Mouse (Mus musculus) cerebellum, postnatal 14 days (tissue): Measurements from ENCODE around the gene 2210016L21Rik.
A peak's percentile ranks its signal among the peaks of the same experiment; 100 is the strongest.
"Not testable (repeated sequence)": the region's sequence is repeated elsewhere in the genome, so short reads cannot be mapped to it uniquely, and the experiment has no call there.

Experiments
- DNase-seq, 2 experiments: peaks; one replicate each; pipeline ENCODE4 v3.0.0; 2021; ENCODE audit warnings: mixed read lengths in 2 of 2

Gene 2210016L21Rik

DNA sequence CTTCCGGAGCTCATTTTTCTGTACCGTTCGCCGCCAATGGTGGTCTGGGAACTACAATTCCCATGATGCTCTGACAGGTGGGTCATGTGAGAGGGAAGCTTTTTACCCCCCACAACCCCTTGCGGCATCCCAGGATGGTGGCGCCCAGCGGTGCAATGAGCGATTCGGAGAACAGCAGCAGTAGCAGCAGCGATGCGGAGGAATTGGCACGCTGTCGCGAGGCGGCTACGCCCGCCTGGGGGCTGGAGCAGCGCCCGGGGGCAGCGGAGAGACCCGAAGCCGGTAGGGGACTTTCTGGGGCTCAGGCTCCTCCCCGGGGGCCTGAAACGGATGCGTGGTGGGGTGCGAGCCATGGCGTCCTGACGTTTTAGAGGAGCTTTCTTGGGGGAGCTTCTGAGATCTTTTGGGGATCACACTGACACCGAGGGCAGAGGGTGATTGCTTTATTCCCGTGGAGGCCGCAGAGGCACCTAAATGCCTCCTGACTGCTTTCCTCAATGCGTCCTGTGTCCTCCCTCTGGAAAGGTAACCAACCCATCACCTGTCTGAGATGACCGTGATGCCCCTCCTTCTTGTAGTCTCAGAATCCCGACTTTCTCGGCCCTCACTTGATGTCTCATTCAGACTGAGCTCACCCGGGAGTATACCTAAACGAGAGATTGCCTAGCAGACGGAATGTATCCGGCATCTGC, at the start of gene 2210016L21Rik:
TSS of gene 2210016L21Rik (plus strand) at position 85 of the 692 bp plus-strand sequence.
- peak; percentile 89 to 91 for DNase-seq

DNA sequence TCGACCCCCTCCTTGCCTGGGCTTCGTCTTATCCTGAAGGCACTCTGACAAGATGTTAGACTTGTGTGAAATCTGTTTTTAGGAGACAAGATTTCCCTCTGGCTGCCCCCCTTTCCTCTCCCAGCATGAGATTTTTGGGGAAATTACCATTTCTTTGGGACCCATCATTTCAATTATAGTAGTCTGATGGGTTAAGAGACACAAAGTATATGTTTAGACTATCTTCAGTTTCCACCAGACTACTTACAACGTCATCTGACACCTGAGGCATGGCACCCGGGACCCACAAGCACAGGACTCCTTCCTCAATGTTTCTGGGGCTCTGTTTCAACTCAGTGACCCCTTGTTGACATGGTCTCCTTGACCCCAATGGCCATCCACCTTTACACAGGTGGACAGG, 46.4 kb upstream of the 2210016L21Rik start:
- no peak for DNase-seq

DNA sequence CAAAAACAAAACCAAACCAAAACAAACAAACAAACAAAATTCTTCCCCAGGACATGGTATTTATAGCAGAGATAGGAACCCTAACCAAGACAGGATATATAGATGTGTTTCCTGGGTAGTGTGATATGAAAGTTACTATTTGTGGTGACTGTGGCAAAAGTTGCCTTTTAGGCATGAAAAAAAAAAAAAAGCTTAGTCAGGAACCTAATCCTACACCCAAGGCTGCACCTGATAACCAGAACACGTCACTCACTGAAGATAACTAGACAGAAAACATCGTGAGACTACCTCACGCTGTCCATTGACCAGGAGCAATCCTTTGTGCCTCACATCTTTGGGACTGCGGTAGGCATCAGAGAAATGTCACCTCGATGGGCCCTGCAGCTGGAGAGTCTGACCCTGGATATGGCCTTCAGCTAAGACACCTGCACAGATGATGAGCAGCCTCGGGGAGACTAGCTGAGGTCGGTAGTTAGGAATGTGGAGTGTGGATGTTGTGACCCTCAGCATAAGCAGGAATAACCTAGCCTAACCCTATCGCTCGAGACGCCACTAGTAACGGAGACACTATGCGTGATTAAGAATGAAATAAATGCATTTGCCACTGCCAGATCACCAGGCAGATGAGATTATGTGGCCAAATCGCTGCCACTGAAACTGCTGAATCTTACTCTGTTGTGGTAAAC, 45.1 kb upstream of the 2210016L21Rik start, which contains the start of gene Oasl2:
TSS of gene Oasl2 (plus strand) at position 249 of the 686 bp plus-strand sequence.
- no peak for DNase-seq

DNA sequence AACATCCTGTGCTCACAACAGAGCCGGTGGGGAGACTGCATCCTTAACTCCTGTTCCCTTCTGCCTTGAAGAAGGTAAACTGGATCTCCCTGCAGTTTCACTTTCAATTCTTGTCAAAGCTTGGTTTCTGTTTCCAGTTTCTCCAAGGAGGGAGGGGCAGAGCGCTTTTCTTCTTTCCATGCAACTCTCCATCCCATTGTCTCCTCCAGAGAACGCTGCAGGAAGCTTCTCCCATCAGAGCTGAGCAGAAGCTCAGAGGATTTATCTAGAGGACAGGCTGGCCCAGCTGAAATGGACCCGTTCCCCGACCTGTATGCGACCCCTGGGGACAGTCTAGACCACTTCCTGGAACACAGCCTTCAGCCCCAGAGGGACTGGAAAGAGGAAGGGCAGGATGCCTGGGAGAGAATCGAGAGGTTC, 44.6 kb upstream of the 2210016L21Rik start:
- DNase-seq = no peak

DNA sequence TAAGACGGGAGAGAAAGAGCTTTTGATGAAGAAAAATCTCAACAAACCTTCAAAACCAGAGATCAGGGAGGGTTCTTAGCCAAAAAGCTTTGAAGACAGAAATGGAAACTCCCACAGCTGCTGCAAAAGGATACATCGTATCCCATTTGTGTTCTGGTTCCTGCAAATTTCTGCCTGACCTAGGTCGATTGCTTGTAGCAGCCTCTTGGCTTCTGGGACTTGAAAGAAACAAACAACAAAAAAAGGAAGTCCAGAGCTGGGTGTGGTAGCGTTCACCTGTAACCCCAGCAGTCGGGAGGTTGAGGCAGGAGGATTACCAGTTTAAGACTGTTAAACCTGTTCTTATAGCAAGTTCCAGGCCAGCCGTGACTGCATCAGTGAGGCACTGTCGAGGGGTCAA, 43.1 kb upstream of the 2210016L21Rik start:
- DNase-seq = no peak

DNA sequence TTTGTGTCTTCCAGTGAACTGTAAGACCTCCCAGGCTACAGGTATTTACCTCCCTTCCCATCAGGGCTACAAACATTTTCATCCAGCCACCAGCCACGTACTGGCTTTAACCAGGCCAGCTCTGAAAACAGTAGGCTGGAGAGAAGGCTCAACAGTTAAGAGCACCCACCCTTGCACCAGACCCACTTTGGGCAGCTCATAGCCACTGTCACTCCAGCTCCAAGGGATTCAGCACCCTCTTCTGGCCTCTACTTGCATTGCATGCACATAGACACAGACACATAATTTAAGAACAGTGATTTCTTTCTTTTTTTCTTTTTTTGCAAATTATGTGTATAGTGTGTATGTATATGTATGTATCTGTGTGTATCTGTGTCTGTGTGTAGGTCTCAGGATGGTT, 39.5 kb upstream of the 2210016L21Rik start:
- peak; percentile 68 to 82 for DNase-seq

DNA sequence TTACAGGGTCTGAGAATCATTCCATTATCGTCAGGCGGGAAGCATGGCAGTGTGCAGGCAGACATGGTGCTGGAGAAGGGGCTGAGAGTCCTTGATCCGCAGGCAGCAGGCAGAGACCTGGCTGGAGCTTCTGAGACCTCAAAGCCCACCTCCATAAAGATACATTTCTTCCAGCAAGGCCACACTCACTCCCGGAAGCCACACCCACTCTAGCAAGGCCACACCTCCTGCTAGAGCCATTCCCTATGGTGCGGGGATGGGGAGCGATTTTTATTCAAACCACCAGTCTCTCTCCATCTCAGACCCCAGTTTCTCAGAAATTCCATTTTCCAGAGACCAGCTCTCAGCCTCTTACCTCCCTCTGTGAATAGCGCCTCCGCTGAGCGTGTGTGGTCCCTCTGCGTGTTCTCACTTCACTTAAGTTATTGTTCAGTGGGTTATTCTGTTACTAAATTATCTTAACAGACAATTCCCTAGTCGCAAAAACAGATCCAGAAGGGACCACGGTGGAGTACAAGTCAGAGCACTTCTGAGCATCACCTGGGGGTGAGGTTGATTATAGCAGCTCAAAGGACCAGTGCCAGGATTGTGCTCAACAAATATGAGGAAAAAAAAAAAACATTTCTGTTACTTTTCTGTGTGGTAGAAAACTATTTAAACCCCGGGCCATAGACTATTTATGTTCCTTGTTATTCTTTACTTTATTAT, 33.2 kb upstream of the 2210016L21Rik start:
- DNase-seq = no peak

DNA sequence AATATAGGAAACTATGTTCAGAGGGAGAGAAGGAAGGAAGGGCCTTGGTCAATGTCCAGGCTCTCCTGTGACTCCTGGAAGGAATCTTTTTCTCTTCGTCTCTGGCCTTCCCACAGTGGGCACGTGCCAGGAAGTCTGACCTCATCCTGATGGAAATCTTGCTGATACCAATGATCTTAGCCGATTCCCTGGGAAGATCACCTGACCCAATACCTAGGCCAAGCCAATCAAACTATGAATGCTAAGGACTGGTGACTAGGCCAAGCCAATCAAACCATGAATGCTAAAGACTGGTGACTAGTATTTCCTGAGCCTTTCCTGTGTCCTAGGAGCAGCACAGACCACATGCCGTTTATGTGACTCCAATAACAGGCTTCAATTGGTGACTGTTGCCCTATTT, 28.3 kb upstream of the 2210016L21Rik start:
- no peak for DNase-seq

DNA sequence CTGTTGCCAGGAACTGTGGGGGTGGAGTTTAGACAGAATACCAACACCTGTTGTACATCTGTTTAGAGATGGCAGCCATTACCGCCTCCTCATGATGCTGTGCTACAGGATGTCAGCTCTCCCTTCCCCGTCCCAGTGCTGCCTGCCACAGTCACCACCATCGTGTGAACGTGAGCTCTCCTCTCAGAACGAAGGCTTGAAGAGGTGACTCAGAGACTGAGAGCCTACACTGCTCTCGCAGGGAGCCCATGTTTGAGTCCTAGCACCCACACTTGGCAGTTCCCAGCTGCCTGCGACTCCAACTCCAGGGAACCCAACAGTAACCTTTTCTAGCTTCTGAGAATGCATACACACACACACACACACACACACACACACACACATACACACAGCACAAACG, 27.1 kb upstream of the 2210016L21Rik start:
- DNase-seq = no peak

DNA sequence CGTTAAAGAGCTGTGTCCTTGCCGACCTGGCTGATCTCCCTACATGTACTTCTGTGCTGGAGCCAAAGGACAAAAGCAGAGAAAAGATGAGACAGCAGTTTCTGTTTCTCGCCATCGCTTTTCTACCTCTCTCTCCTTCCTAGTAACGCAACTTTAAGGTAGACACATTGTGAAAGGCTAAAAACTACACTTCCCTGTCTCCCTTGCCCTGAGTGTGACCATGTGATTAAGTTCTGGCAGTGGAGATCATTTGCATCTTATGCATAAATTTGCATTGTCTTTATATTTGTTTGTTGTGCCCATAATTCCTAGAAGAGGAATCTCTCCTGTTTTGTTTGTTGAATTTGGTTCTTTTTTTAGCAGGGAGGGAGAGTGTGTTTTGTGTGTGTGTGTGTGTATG, 26.1 kb upstream of the 2210016L21Rik start:
- DNase-seq = no peak

DNA sequence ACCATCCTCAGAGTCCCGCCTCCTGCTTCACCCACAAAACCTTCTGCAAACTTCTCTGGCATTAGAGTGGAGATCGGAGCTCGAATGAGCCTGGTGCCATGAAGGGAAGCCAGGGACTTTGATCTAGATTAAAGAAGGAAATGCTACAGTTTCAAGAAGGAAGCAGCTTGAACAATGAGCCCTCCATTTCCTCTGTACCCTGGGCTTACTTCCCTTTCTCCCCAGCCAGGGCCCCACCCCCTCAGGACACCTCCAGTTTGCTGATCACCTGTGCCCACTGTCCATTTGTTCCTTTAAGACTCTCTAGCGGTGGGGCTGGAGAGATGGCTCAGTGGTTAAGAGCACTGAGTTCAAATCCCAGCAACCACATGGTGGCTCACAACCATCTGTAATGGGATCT, 25.2 kb upstream of the 2210016L21Rik start:
- DNase-seq = no peak

DNA sequence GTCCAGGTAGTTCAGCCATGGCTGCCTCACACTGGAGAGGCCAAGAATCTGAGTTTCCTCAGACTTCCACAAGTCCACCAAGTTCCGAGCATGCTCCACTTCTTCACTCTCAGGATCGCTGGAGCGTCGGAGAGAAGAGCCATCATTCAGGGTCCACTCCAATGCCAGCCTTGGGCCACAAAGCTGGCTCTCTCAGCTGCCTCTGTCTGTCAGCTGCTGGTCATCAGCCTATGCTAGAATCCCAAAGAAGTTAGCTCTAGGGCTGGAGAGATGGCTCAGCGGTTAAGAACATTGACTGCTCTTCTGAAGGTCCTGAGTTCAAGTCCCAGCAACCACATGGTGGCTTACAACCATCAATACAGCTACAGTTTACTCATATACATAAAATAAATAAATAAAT, 24.6 kb upstream of the 2210016L21Rik start:
- not testable (repeated sequence) for DNase-seq

DNA sequence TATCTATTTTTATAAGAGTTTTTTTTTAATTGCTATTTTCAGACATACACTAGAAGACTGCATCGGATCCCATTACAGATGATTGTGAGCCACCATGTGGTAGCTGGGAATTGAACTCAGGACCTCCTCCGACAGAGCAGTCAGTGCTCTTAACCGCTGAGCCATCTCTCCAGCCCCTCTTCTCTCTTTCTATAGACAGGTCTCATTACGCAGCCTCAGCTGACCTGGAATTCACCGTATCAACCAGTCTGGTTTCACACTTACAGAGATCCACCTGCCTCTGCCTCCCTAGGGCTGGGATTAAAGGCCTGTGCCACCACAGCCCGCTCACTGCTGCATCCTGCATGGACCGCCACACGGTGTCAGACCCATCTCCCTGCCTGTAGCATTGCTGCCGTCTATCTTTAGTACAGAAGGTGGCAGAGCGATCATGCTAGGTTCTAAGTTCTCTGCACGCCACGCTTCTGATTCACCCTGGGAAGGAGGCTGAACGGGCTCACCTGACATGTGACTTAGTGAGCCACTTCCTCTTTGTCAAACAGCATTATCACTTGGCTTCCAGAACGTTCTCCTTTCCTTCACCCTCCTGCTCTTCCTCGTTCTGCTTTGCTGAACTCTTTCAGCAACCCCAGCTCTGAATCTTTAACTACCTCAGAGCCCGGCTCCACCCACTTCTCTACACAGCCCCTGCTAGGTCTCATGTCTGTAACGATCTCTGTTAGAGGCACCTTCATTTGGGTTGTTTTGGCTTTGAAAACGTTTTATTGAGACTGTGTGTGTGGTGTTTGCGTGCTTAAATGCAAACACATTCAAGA, 20.2 kb upstream of the 2210016L21Rik start:
- DNase-seq = no peak

DNA sequence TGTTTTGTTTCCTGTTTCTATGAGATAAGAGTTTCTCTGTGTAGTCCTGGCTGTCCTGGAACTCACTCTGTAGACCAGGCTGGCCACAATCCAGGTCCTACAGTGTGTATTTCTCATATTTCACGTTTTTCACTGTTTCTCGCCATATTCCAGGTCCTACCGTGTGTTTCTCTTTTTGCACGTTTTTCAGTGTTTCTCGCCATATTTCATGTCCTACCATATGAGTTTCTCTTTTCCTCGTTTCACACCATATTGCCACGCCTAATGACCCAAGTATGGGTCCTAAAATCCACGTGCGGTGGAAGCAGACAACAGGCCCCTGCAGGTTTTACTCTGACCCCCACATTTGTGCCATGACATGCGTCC, 19.6 kb upstream of the 2210016L21Rik start:
- DNase-seq = no peak

DNA sequence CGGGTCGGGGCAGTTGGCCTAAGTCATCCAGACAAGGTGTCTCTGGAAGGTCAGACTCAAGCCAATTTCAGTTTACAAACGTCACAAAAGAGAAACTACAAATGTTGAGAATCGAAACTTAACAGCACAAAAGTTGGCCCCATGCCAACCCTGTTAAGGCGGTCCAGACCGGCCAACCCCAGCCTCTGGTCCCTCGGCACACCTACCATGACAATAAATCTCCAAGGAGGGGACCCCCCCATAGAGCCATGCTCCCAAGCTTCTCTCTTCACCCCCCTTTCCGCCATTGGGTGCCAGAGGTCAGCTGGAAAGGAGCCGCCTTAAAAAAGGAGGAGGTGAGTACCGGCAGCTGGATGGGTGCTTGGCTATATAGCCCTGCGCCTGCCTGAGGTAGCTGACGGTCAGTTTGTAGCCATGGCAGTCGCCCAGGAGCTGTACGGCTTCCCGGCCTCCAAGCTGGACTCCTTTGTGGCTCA, 18.9 kb upstream of the 2210016L21Rik start, which contains the start of gene Oasl1:
TSS of gene Oasl1 (plus strand) at position 243 of the 476 bp plus-strand sequence.
- DNase-seq = peak; percentile 42 to 54

DNA sequence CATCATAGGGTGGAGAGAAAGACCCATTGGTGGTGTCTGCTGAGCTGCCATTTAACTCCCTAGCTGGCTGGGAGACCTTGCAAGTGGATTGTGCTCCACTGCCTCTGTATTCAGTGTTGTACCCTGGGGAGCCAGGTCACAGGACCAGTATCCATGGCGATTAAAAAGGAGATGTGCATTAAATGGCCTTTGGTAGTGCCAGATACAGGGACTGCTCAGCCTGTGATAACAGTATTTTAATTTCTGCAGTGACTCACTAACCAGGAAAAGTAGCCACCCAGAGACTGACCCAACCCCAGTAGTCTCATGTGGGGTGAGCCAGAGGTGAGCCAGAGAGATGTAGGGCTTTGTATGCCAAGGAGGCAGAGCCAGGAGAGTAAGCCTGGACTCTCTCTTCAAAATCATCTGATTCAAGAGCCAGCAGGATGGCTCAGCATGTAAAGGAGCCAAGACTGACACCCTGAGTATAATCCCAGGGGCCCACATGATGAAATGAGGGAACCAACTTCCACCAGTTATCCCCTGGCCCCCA, 15.7 kb upstream of the 2210016L21Rik start:
- DNase-seq = no peak

DNA sequence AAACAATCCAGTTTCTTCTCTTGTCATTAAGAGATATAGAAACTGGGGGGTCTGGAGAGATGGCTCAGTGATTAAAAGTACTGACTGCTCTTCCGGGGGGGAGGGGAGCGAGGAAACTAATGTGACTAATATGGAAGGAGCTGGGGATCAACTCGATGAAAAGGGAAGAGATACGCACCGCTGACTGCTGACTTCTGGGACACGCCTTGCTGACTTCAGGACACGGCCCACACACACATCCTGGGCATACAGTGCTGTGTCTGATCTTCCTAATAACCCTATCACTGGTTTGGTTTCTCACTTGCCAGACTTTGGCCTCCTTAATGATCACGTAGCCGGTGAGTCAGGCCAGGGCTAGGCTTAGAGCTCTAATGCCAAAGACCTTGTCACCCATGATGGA, 15.2 kb upstream of the 2210016L21Rik start:
- DNase-seq = no peak

DNA sequence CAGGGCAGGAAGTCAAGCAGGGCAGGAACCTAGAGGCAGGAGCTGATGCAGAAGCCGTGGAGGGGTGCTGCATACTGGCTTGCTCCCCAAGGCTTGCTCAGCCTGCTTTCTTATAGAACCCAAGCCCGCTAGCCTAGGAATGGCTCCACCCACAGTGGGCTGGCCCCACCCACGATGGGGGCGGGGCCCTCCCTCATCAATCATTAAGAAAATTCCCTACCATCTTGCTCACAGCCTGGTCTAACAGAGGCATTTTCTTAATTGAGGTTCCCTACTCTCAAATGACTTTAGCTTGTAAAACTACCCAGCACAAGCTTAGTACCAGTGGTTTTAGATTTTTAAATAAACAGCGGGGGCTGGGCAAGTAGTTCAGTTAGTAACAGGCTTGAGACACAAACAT, 10.3 kb upstream of the 2210016L21Rik start:
- DNase-seq = no peak

DNA sequence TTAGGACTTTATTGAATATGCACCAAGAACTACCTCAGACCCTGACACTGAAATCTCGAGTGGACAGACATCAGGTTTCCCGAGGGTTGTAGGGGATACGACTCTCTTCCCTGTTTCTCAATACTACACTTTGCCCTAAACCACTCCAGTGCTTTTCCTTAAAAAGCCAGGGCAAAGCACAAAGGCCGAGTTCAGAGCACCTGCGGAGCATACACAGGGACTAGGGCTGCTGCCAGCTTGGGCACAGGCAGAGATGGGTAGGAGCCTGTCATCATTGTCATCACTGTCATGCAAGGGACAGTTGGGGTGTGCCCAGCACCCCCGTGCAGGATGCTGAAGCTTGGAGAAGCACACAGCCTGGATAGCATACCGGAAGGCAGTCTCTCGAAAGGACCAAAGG, 8.8 kb upstream of the 2210016L21Rik start:
- DNase-seq = no peak

DNA sequence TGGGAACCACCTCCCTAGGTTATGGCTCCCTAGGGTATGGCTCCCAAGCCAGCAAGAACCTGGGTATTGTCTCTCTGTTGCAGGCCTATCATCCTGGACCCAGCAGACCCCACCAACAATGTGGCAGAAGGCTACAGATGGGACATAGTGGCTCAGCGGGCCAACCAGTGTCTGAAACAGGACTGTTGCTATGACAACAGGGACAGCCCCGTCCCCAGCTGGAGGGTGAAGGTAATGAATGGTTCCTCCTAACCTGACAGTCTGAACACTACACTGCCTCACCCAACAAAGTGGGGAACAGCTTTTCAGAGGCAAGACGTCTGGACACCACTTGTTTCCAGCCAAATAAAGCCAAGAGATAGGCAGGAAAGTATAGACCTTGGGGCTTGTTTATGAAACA, 6.1 kb upstream of the 2210016L21Rik start:
- no peak for DNase-seq

DNA sequence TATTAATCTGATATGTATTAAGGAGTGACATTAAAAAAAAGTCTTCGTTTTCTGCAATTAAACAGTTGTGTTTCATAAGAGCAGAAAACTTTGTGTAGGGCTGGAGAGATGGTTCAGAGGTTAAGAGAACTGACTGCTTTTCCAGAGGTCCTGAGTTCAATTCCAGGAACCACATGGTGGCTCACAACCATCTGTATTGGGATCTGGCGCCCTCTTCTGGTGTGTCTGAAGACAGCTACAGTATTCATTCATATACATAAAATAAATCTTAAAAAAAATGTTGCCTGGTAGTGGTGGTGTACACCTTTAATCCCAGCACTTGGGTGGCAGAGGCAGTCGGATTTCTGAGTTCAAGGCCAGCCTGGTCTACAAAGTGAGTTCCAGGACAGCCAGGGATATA, 820 bp upstream of the 2210016L21Rik start:
- DNase-seq = peak in 1 of 2 experiments; percentile 49

DNA sequence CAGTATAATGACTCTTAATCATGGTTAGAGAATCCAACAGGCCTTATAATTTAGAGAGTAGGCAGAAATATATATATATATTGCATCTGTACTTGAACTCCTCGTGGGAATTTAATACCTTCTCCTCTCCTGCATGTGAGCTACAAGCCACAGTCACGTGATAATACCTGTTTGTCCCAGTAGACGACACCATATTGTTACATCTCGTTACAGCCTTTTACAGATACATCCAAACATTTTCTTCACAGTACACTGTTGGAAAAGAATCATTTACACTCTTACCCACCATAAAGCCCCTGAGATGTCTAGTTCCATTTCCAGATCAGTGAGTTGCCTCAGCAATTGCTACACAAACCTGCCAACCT, 790 bp downstream of the 2210016L21Rik start:
- no peak for DNase-seq

DNA sequence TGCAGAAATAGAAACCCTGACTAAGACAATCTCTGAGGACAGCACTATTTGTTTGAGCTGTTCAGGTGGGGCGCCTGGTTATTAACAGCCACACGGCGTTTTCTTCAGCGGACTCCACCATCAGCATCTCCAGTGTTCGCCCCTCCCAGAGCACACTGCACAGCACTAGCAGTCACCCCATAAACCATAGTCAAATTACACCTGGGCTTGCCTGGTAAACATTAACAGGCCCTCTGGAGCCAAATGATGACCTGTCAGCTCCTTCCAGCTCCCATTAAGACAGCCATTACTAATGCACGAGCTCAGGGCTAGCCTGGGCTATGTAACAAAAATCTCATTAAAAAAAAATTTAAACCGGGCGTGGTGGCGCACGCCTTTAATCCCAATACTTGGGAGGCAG, 3.1 kb downstream of the 2210016L21Rik start:
- no peak for DNase-seq
